Mouse (Mus musculus): ENCODE results near the gene Irf9. TPM values are rescaled to one million over a fixed set of nuclear protein-coding genes. Genes with fewer than 3 reads are reported as not detected.

Irf9 gene
- polyA plus RNA-seq, 1 experiment from 2014 or later: 24.2 TPM

- DNase-seq (ENCODE audit: low read depth, low spot score) (no peak), ATAC-seq (no peak)
- in situ Hi-C loops (cut with MboI; ENCODE audit: low pct_unique_long_range_greater_than_20kb): loop anchor here (25.0 kb wide), 1 partner anchor 702 kb away; the partner anchor contains the start of genes Bcl2l2, Gm20521, Pabpn1 and Ppp1r3e
- CTCF ChIA-PET: no interaction called here
- TF ChIP-seq CTCF (IDR thresholded peaks at IDR 0.05): no peak
- POLR2A ChIA-PET: interaction anchor here (0.7 to 1.4 kb wide), 2 partner anchors 18 to 29 kb away, joined by 3 read pairs; partner anchors contain the start of gene Dcaf11
- H3K27me3 ChIP-seq: no peaks in the 10 kb centered on the region
Observed at GRCm38 (mm10) chr14:55589271-55589670, 14.1 kb upstream of the Irf9 start.

- POLR2A ChIA-PET: interaction anchor here (0.7 to 1.5 kb wide), 4 partner anchors 11 to 33 kb away, joined by 3 to 7 read pairs (median 4); partner anchors contain the start of gene Dcaf11
- CTCF ChIA-PET: interaction anchor here (1.8 to 1.9 kb wide), 2 partner anchors 12 to 34 kb away, joined by 4 to 8 read pairs; partner anchors contain the start of gene Psme1
- TF ChIP-seq CTCF (IDR thresholded peaks at IDR 0.05): no peak
- ATAC-seq (no peak), DNase-seq (ENCODE audit: low read depth, low spot score) (no peak)
- H3K27me3 ChIP-seq: no peaks in the 10 kb centered on the region
- in situ Hi-C loops (cut with MboI; ENCODE audit: low pct_unique_long_range_greater_than_20kb): loop anchor here (25.0 kb wide), 1 partner anchor 703 kb away; the partner anchor contains the start of genes Bcl2l2, Gm20521, Pabpn1 and Ppp1r3e
Observed at GRCm38 (mm10) chr14:55589771-55590448, 13.5 kb upstream of the Irf9 start.

GRCm38 (mm10) chr14:55590748-55591330 is 12.5 kb upstream of the Irf9 start, which contains the start of gene Psme2:
TSS of gene Psme2 (minus strand) at chr14:55591113.
- ChIA-PET CTCF (interaction anchor here (0.7 to 1.9 kb wide), 4 partner anchors 11 to 38 kb away, joined by 3 to 8 read pairs (median 4); partner anchors contain the start of gene Psme1), POLR2A (interaction anchor here (1.0 to 1.5 kb wide), 4 partner anchors 12 to 34 kb away, joined by 3 to 7 read pairs (median 4); partner anchors contain the start of genes A730061H03Rik and Dcaf11)
- peak; percentile 94 for DNase-seq (ENCODE audit: low read depth, low spot score)
- TF ChIP-seq CTCF (IDR thresholded peaks at IDR 0.05): no peak
- H3K27me3 ChIP-seq: no peaks in the 10 kb centered on the region
- ATAC-seq: peak; percentile 94
- in situ Hi-C loops (cut with MboI; ENCODE audit: low pct_unique_long_range_greater_than_20kb): loop anchor here (25.0 kb wide), 1 partner anchor 704 kb away; the partner anchor contains the start of genes Bcl2l2, Gm20521, Pabpn1 and Ppp1r3e

- H3K27me3 ChIP-seq: no peaks in the 10 kb centered on the region
- ChIA-PET CTCF (interaction anchor here (1.1 to 1.9 kb wide), 3 partner anchors 11 to 35 kb away, joined by 3 to 8 read pairs (median 4); partner anchors contain the start of gene Psme1), POLR2A (interaction anchor here (1.0 to 1.5 kb wide), 4 partner anchors 12 to 35 kb away, joined by 3 to 7 read pairs (median 4); partner anchors contain the start of genes A730061H03Rik and Dcaf11)
- in situ Hi-C loops (cut with MboI; ENCODE audit: low pct_unique_long_range_greater_than_20kb): loop anchor here (25.0 kb wide), 1 partner anchor 704 kb away; the partner anchor contains the start of genes Bcl2l2, Gm20521, Pabpn1 and Ppp1r3e
- TF ChIP-seq CTCF (IDR thresholded peaks at IDR 0.05): no peak
- DNase-seq (ENCODE audit: low read depth, low spot score) (peak; percentile 78), ATAC-seq (peak; percentile 95)
Observed at GRCm38 (mm10) chr14:55591331-55591891, 12.0 kb upstream of the Irf9 start, which contains the start of gene Rnf31. TSS of gene Rnf31 (plus strand) at chr14:55591708.

- ATAC-seq: no peak
- DNase-seq (ENCODE audit: low read depth, low spot score): no peak
- POLR2A ChIA-PET: interaction anchor here (0.6 to 1.4 kb wide), 3 partner anchors 12 to 1204 kb away, joined by 3 to 4 read pairs (median 3); no protein-coding TSS in a partner anchor
- no peaks in the 10 kb centered on the region for H3K27me3 ChIP-seq
- in situ Hi-C loops (cut with MboI; ENCODE audit: low pct_unique_long_range_greater_than_20kb): loop anchor here (25.0 kb wide), 1 partner anchor 705 kb away; the partner anchor contains the start of genes Bcl2l2, Gm20521, Pabpn1 and Ppp1r3e
- CTCF ChIA-PET: interaction anchor here (1.0 kb wide), 1 partner anchor 10 kb away, joined by 4 read pairs; no protein-coding TSS in a partner anchor
- no peak for TF ChIP-seq CTCF (IDR thresholded peaks at IDR 0.05)
Observed at GRCm38 (mm10) chr14:55592226-55592625, 11.1 kb upstream of the Irf9 start.

- ChIA-PET POLR2A (interaction anchor here (0.7 kb wide), 1 partner anchor 55 kb away, joined by 6 read pairs; no protein-coding TSS in a partner anchor), CTCF (no interaction called here)
- no peak for TF ChIP-seq CTCF (IDR thresholded peaks at IDR 0.05)
- in situ Hi-C loops (cut with MboI; ENCODE audit: low pct_unique_long_range_greater_than_20kb): loop anchor here (25.0 kb wide), 1 partner anchor 709 kb away; the partner anchor contains the start of genes Bcl2l2, Gm20521, Pabpn1 and Ppp1r3e
- ATAC-seq (no peak), DNase-seq (ENCODE audit: low read depth, low spot score) (no peak)
- H3K27me3 ChIP-seq: no peaks in the 10 kb centered on the region
Observed at GRCm38 (mm10) chr14:55596036-55596690, 7.2 kb upstream of the Irf9 start.

- CTCF ChIA-PET: interaction anchor here (1.4 kb wide), 1 partner anchor 10 kb away, joined by 3 read pairs; no protein-coding TSS in a partner anchor
- DNase-seq (ENCODE audit: low read depth, low spot score) (no peak), ATAC-seq (no peak)
- no peak for TF ChIP-seq CTCF (IDR thresholded peaks at IDR 0.05)
- no peaks in the 10 kb centered on the region for H3K27me3 ChIP-seq
- POLR2A ChIA-PET: no interaction called here
- in situ Hi-C loops (cut with MboI; ENCODE audit: low pct_unique_long_range_greater_than_20kb): loop anchor here (25.0 kb wide), 1 partner anchor 711 kb away; the partner anchor contains the start of genes Bcl2l2, Gm20521, Pabpn1 and Ppp1r3e
Observed at GRCm38 (mm10) chr14:55598521-55599390, 4.6 kb upstream of the Irf9 start.

Measured in Patski (cell line).